Mouse (Mus musculus) kidney, postnatal 0 days (tissue): ENCODE data around the gene Klhl8. TPM values are rescaled to one million over a fixed set of nuclear protein-coding genes. Genes with fewer than 3 reads are reported as not detected.

Experiments
- ATAC-seq: fragments of 200-750 bp; cut with Nextera tagmentation; replicated peaks from 2 replicates; pipeline ENCODE4 v1.8.0; 2017; ENCODE audit warnings: low read depth, moderate number of reproducible peaks, moderate TSS enrichment, moderate library complexity; ENCODE audit not compliant: low FRiP score
- DNase-seq: peaks from one replicate; pipeline ENCODE4 v3.0.0-alpha.2; 2016; ENCODE audit warnings: low spot score
- H3K27ac ChIP-seq: fragments of 300-500 bp; sonication (generic); 2 replicates; pipeline ENCODE4 v1.5.1; 2014; ENCODE audit warnings: mild to moderate bottlenecking
- H3K27me3 ChIP-seq: fragments of 300-500 bp; sonication (generic); 2 replicates; pipeline ENCODE4 v1.6.1; 2014; ENCODE audit warnings: low read length, mixed read lengths; ENCODE audit not compliant: insufficient read depth
- H3K36me3 ChIP-seq: fragments of 300-500 bp; sonication (generic); 2 replicates; pipeline ENCODE4 v1.6.1; 2014; ENCODE audit warnings: low read length, mixed read lengths; ENCODE audit not compliant: insufficient read depth
- H3K4me1 ChIP-seq: fragments of 300-500 bp; sonication (generic); replicated peaks from 2 replicates; pipeline ENCODE4 v1.6.1; 2014; ENCODE audit warnings: antibody characterized with exemption, low read length, mixed read lengths; ENCODE audit not compliant: insufficient read depth
- H3K4me2 ChIP-seq: fragments of 300-500 bp; sonication (generic); 2 replicates; pipeline ENCODE4 v1.6.1; 2014; ENCODE audit warnings: mild to moderate bottlenecking, low read length, moderate library complexity, mixed read lengths
- H3K4me3 ChIP-seq: fragments of 300-500 bp; sonication (generic); replicated peaks from 2 replicates; pipeline ENCODE4 v1.5.1; 2014; ENCODE audit warnings: low read depth, low read length
- H3K9ac ChIP-seq: fragments of 300-500 bp; sonication (generic); 2 replicates; pipeline ENCODE4 v1.6.1; 2014; ENCODE audit warnings: low read depth, low read length
- H3K9me3 ChIP-seq: fragments of 300-500 bp; sonication (generic); replicated peaks from 2 replicates; pipeline ENCODE4 v1.6.1; 2016; ENCODE audit warnings: low read length, inconsistent platforms, mixed read lengths
- CTCF ChIP-seq: IDR thresholded peaks from 2 replicates; pipeline ENCODE4 v1.5.1; 2016; ENCODE audit warnings: antibody characterized with exemption, low read depth, mild to moderate bottlenecking, moderate library complexity
- WGBS: fragments of 180-500 bp; shearing (Covaris S2); extraction: QIAGEN DNeasy Blood & Tissue Kit; methylation state at CpG from one replicate; pipeline ENCODE4 v1.1.7; 2014; 5-methylcytosine and 5-hydroxymethylcytosine counted together
- polyA plus RNA-seq: library from polyadenylated mRNA; unstranded; fragments of >200 nt; fragmentation: Nextera tagmentation; extraction: Ambion mirVana; gene quantifications from 2 replicates; pipeline ENCODE4 v1.2.1, GENCODE M21; 2015

Gene Klhl8
- polyA plus RNA-seq, 1 experiment from 2014 or later: 11.4 TPM

DNA sequence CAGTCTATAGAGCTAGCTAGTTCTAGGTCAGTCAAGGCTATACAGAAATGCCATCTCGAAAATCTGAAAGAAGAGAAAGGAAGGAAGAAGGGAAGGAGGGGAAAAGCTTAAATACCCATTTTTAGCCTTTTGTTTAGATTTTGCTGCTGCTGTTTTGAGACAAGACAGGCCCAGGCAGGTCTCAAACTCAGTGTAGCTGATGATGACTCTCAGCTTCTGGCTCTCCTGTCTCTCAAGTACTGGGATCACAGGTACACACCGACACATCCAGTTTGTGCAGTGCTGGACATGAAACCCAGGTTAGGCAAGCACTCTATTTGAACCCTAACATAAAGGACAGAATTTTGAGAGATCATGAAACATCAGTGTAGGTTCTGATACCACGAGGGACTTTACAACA is 1.6 kb downstream of the Klhl8 start:
- H3K4me2 ChIP-seq: no peak overlapping the region
- no peaks in the 10 kb centered on the region for H3K36me3 ChIP-seq
- TF ChIP-seq CTCF: no peak
- H3K27me3 ChIP-seq: no peaks in the 10 kb centered on the region
- 70% methylated on average over 3 of the region's 3 CpGs for WGBS
- no peak for DNase-seq
- no peaks in the 10 kb centered on the region; the same call in 1 of the 2 replicates for H3K4me1 ChIP-seq
- no peak overlapping the region for H3K27ac ChIP-seq
- no peak overlapping the region for H3K9ac ChIP-seq
- no peaks in the 10 kb centered on the region for H3K9me3 ChIP-seq
- no peak for ATAC-seq
- no peak overlapping the region for H3K4me3 ChIP-seq

DNA sequence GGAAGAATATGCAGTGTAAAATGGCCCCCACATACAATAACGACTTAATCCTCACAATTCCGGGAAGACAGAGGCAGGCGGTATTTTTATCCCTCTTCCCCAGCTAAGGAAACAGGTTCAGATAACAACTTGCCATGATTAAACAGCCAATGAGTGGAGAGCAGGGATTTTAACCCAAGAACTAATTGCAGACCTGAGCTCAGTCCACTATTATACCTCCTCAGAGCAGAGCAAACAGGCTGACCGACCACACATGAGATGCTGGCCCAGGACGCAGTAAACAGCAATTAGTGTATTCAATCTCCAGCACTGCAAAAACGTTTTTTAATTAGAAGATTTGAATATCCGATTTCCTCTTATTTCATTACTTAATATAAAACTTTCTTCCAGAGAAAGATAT is 2.2 kb downstream of the Klhl8 start:
- Histone ChIP-seq H3K27ac (no peak overlapping the region), H3K4me2 (no peak overlapping the region), H3K9ac (no peak overlapping the region), H3K9me3 (no peaks in the 10 kb centered on the region), H3K27me3 (no peaks in the 10 kb centered on the region), H3K36me3 (no peaks in the 10 kb centered on the region), H3K4me1 (no peaks in the 10 kb centered on the region; the same call in 1 of the 2 replicates), H3K4me3 (no peak overlapping the region)
- no peak for TF ChIP-seq CTCF
- DNase-seq (no peak), ATAC-seq (no peak)
- 55% methylated on average over 7 of the region's 7 CpGs for WGBS

DNA sequence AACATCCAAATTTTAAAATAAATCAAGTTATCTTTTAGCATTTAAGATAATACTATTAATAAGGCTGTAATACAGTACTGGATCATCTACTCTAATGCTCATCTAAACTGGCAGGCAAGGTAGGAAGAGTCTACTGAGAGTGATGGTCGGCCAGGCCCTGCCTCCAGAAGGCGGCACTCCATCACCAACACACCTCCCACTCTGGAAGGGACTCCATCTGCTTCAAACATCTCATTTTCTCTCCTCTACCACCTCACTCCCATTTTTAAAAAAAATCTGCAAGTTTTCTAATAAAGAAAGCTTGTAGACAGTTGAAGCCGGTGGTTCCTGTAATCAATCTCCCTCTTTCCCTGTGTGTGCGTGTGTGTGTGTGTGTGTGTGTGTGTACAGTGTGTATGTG is 3.2 kb downstream of the Klhl8 start:
- WGBS: 85% methylated on average over 4 of the region's 4 CpGs
- Histone ChIP-seq H3K36me3 (no peaks in the 10 kb centered on the region), H3K4me3 (no peak overlapping the region), H3K27ac (no peak overlapping the region), H3K27me3 (no peaks in the 10 kb centered on the region), H3K4me1 (no peaks in the 10 kb centered on the region; the same call in 1 of the 2 replicates), H3K4me2 (no peak overlapping the region), H3K9ac (no peak overlapping the region), H3K9me3 (no peaks in the 10 kb centered on the region)
- ATAC-seq: no peak
- TF ChIP-seq CTCF: no peak
- DNase-seq: no peak

DNA sequence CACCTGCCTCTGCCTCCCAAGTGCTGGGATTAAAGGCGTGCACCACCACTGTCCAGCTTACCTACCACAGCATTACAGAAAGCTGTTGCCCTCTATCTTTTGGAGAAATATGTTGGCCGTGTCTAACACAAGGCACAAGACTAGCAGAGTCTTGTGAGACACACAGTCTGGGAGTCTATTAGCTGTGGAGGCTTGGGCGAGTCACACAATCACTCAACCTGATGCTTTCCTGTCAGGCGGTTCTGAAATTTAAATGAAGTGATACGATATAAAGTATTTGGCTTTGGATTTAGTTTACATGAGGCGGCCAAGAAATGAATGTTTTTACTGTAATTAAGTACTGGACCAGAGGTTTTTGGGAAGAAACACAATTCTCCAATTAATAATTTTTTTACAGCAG is 4.9 kb downstream of the Klhl8 start:
- no peaks in the 10 kb centered on the region for H3K27me3 ChIP-seq
- H3K27ac ChIP-seq: no peak overlapping the region
- 88% methylated on average over 6 of the region's 6 CpGs for WGBS
- no peaks in the 10 kb centered on the region for H3K36me3 ChIP-seq
- no peak for DNase-seq
- no peaks in the 10 kb centered on the region; the same call in 1 of the 2 replicates for H3K4me1 ChIP-seq
- no peaks in the 10 kb centered on the region for H3K9me3 ChIP-seq
- H3K4me2 ChIP-seq: no peak overlapping the region
- no peak for ATAC-seq
- no peak overlapping the region for H3K9ac ChIP-seq
- no peak overlapping the region for H3K4me3 ChIP-seq
- TF ChIP-seq CTCF: no peak

DNA sequence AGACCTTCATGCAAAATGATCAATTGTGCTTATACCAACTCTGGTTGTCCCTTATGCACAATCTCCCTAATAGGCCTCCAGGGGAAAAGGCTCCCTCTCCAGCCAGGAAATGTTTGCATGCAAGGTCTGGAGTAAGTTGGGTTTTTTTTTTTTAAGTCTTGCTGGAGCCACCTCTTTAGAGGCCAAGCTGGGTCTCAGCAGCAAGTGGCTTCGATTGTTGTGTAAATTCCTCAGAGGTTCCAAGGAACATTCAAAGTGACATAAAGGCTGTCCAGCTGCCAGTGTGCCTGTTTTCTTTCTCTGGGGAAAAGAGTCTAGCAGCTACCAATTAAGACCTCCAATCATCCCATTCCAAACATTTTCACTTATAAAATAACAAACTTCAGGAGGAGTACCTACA is 12.7 kb downstream of the Klhl8 start:
- no peak overlapping the region for H3K9ac ChIP-seq
- no peak overlapping the region for H3K4me3 ChIP-seq
- TF ChIP-seq CTCF: no peak
- no peaks in the 10 kb centered on the region for H3K9me3 ChIP-seq
- WGBS: 29% methylated on average over 1 of the region's 1 CpGs
- DNase-seq (no peak), ATAC-seq (no peak)
- no peaks in the 10 kb centered on the region for H3K36me3 ChIP-seq
- H3K27me3 ChIP-seq: no peaks in the 10 kb centered on the region
- H3K4me2 ChIP-seq: no peak overlapping the region
- no peak overlapping the region for H3K27ac ChIP-seq
- H3K4me1 ChIP-seq: no peaks in the 10 kb centered on the region

DNA sequence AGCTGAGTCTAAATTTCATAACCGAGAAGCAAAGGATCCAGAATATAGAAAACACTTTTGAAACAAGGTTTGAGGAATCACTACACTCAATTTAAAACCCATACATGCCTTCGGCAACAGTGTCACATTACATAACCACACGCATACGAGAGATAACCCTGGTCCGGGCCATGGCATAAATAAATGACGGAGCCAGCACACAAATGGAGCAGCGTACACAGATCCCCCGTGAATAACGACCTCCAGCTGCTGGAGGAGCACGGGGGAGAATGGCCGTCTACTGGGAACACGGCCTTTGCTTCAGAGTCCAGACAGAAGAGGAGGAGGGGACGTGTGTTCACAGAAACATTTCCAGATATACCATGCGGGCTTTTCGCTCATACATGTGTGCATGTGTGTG is 21.3 kb downstream of the Klhl8 start:
- H3K9ac ChIP-seq: no peak overlapping the region
- WGBS: 51% methylated on average over 15 of the region's 15 CpGs
- H3K27ac ChIP-seq: no peak overlapping the region
- no peaks in the 10 kb centered on the region for H3K9me3 ChIP-seq
- DNase-seq (peak; percentile 40), ATAC-seq (no peak)
- no peaks in the 10 kb centered on the region for H3K4me1 ChIP-seq
- H3K4me2 ChIP-seq: no peak overlapping the region
- H3K4me3 ChIP-seq: no peak overlapping the region
- H3K36me3 ChIP-seq: no peaks in the 10 kb centered on the region
- H3K27me3 ChIP-seq: no peaks in the 10 kb centered on the region
- TF ChIP-seq CTCF: no peak

DNA sequence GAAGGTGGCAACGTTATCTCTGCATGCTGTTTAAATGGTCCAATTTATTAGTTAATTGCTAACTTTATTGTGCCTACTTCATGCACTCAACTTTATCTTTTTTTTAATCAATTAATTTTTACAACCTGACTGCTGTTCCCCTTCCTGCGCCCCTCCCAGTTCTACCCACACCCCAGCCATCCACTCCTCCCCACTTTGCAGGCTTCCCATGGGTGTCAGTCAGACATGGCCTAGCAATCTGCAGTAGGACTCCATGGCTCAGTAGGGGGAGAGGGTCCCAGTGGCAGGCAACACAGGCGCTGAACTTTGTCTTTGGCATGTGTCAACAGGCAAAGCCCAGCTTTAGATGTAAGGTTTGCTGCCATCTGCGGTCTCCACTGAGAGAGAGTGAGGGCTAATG is 47.3 kb downstream of the Klhl8 start:
- no peak overlapping the region for H3K4me2 ChIP-seq
- 79% methylated on average over 4 of the region's 4 CpGs for WGBS
- no peaks in the 10 kb centered on the region for H3K9me3 ChIP-seq
- H3K4me3 ChIP-seq: no peak overlapping the region
- no peak overlapping the region for H3K27ac ChIP-seq
- no peak for TF ChIP-seq CTCF
- H3K4me1 ChIP-seq: no peaks in the 10 kb centered on the region
- H3K27me3 ChIP-seq: no peaks in the 10 kb centered on the region
- no peak overlapping the region for H3K9ac ChIP-seq
- DNase-seq (no peak), ATAC-seq (no peak)
- peaks cover 11% of the 10 kb centered on the region; the same call in 1 of the 2 replicates for H3K36me3 ChIP-seq
